Mouse (Mus musculus) lung, adult 2 months (tissue): ENCODE measurements around the gene Gabrb2. TPM values are rescaled to one million over a fixed set of nuclear protein-coding genes. Genes with fewer than 3 reads are reported as not detected.

Experiments
- DNase-seq: peaks from one replicate; pipeline ENCODE4 v3.0.0; 2022
- H3K4me1 ChIP-seq: fragments of 200-500 bp; 2 replicates; pipeline ENCODE4 v1.6.1; 2011; ENCODE audit warnings: low read length; ENCODE audit not compliant: control insufficient read depth, insufficient read depth
- H3K4me3 ChIP-seq: fragments of 200-500 bp; replicated peaks from 2 replicates; pipeline ENCODE3; 2011; ENCODE audit warnings: low read depth, mild to moderate bottlenecking, control low read depth, low read length; ENCODE audit errors: extremely low read depth
- CTCF ChIP-seq: fragments of 200-500 bp; IDR thresholded peaks from 2 replicates; pipeline ENCODE4 v1.5.1; 2011; ENCODE audit warnings: mild to moderate bottlenecking, low read length, control low read depth; ENCODE audit not compliant: insufficient read depth
- POLR2A ChIP-seq: fragments of 200-500 bp; IDR thresholded peaks from 2 replicates; pipeline ENCODE4 v1.6.1; 2011; ENCODE audit warnings: low read depth, mild to moderate bottlenecking, control low read depth, low read length, borderline replicate concordance; ENCODE audit errors: extremely low read depth
- WGBS: fragments of 180-500 bp; shearing (Covaris S2); methylation state at CpG from one replicate; pipeline ENCODE4 v1.1.7; 2018; 5-methylcytosine and 5-hydroxymethylcytosine counted together
- polyA plus RNA-seq: library from polyadenylated mRNA; depleted of rRNA; stranded (reverse); fragments of >200 nt; gene quantifications from 2 replicates; pipeline ENCODE4 v1.2.3, GENCODE M21; 2012; rRNA removed

The Gabrb2 gene
- polyA plus RNA-seq, 1 experiment, result not detected

DNA sequence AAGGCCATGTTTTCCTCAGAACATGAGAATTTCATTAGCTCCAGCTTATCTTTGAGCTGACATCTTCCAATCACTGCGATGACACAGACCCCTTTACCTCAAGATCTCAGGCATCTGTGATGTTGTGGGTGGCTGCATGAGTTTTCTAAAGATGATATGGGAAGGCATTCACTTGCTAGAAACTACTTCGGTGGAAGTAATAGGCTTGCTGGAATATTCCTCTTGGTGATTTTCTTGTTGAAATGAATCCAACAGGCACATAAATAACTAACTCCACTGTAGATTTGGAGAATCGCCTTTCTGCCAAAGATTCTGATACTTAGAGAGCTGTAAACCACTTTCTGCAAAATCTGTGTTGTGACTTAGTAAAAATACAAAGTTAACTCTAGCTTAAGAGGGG is 172.9 kb downstream of the Gabrb2 start:
- H3K4me3 ChIP-seq, result no peak overlapping the region
- H3K4me1 ChIP-seq, result no peaks in the 10 kb centered on the region
- no peak for DNase-seq
- WGBS, result 75% methylated on average over 3 of the region's 3 CpGs
- TF ChIP-seq POLR2A, result no peak
- TF ChIP-seq CTCF, result no peak

DNA sequence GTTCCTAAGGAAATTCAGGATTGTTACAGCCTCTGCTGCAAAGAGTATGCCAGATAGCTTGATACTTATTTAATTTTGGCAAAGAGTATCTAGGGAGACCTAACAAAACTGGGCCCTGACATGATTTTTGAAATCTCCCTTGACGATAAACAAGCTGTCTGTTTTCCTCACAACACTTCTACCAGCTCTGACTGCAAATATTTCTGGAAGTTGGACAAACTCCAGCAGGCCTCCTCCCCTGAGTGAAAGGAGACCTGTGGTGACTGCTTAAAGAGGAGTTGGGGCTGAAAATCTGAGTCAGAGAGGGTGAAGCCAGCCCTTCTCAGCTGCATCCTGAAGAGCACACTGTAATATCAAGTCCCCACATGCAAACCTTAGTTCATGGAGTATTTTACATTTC is 186.7 kb downstream of the Gabrb2 start:
- no peak for DNase-seq
- TF ChIP-seq POLR2A (no peak), CTCF (no peak)
- Histone ChIP-seq H3K4me1 (no peaks in the 10 kb centered on the region), H3K4me3 (no peak overlapping the region)
- WGBS, result 58% methylated on average over 1 of the region's 1 CpGs

DNA sequence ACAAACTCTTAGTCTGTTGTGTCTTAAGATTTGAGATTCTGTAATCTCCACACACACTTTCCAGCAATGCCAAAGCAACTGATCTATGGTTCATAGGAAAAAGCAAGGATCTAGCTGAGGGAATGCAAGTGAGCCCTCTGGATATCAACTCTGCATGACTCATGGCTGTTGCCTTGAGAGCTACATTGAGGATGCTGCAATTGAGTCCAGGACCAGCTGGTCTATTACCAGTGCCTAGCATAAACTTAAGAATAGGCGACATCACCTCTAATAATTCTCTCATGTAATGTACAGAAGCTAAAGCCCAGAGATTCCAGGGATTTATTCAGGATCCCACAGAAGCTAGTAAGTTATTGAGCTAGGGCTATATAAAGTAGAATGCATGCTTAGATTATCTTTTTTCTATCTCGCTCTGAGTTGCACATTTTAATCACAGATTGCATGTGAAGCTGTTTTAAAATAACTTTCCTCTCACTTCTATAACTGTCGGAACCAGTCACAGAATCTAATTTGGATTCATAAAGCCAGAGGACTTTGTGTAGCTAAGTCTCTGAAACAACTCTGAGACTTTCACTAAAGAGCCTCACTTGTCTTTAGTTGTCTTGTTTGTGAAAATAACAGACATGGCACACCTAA is 189.7 kb downstream of the Gabrb2 start:
- DNase-seq, result no peak
- no peak overlapping the region for H3K4me3 ChIP-seq
- TF ChIP-seq POLR2A (no peak), CTCF (no peak)
- 91% methylated on average over 3 of the region's 3 CpGs for whole genome bisulfite sequencing
- H3K4me1 ChIP-seq, result no peaks in the 10 kb centered on the region

DNA sequence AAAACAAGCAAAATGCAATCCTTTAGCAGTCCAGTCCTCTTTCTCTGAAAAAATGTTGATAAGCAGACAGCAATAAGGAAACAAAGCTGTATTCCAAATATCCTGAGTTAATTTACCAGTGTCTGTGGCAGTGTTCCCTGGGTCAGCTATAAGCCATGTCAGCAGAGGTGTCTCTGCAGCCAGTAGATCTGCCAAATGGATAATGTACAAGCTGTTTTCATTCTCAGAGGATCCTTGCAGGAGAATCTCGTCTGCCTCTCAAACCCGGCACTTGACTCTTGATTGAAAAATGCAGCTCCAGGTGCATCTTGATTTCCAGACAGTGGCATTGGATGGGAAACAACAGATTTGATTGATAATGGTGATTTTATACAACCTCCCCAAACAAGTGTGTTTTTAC is 198.6 kb downstream of the Gabrb2 start:
- Histone ChIP-seq H3K4me3 (no peak overlapping the region), H3K4me1 (no peaks in the 10 kb centered on the region)
- DNase-seq, result no peak
- no peak for TF ChIP-seq CTCF
- TF ChIP-seq POLR2A, result no peak
- 54% methylated on average over 2 of the region's 2 CpGs for WGBS

GRCm38 (mm10) chr11:42621109-42621508 is 201.6 kb downstream of the Gabrb2 start:
- 62% methylated on average over 4 of the region's 4 CpGs for WGBS
- DNase-seq, result no peak
- H3K4me3 ChIP-seq, result no peak overlapping the region

GRCm38 (mm10) chr11:42650111-42650510 is 230.6 kb downstream of the Gabrb2 start:
- TF ChIP-seq POLR2A (no peak), CTCF (no peak)
- DNase-seq, result no peak
- WGBS, result 52% methylated on average over 5 of the region's 5 CpGs
- H3K4me1 ChIP-seq, result no peaks in the 10 kb centered on the region
- no peak overlapping the region for H3K4me3 ChIP-seq

More at GRCm38 (mm10) chr11:42621109-42621508, 201.6 kb downstream of the Gabrb2 start:
- no peaks in the 10 kb centered on the region for H3K4me1 ChIP-seq
- TF ChIP-seq CTCF (no peak), POLR2A (no peak)

DNA sequence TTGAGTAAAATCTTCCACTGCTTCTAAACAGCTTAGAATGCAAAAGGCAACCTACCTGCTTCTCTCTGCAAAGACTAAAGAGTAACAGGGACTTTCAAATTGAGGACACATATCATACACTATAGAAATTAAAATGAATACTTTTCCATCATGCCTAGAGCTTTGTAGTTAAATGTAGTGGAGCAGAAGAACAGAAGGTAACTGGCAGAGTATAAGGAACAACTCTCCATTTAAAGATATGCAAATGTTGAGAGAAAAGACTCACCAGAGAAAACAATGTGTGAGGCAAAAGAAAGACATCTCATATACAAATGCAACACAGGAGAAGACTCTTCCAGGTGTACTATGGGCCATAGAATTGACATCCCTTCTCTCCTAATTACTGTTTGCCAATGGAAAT is 232.0 kb downstream of the Gabrb2 start:
- Histone ChIP-seq H3K4me1 (no peaks in the 10 kb centered on the region), H3K4me3 (no peak overlapping the region)
- no peak for TF ChIP-seq CTCF
- TF ChIP-seq POLR2A, result no peak
- no peak for DNase-seq

GRCm38 (mm10) chr11:42654189-42654588 is 234.6 kb downstream of the Gabrb2 start:
- WGBS, result 48% methylated on average over 3 of the region's 3 CpGs
- no peaks in the 10 kb centered on the region for H3K4me1 ChIP-seq

GRCm38 (mm10) chr11:42668657-42669056 is 249.1 kb downstream of the Gabrb2 start:
- no peak for DNase-seq
- Histone ChIP-seq H3K4me1 (no peaks in the 10 kb centered on the region), H3K4me3 (no peak overlapping the region)
- no peak for TF ChIP-seq POLR2A
- TF ChIP-seq CTCF, result no peak
- 75% methylated on average over 4 of the region's 4 CpGs for WGBS

More at GRCm38 (mm10) chr11:42654189-42654588, 234.6 kb downstream of the Gabrb2 start:
- no peak overlapping the region for H3K4me3 ChIP-seq
- TF ChIP-seq CTCF (no peak), POLR2A (no peak)
- no peak for DNase-seq

Other genes starting within 250 kb of the Gabrb2 start
- 0.04 TPM in 1 of 2 replicates, not detected in the other for gene Gabra1, start 236.8 kb upstream of the Gabrb2 start, polyA plus RNA-seq
- gene Gabra6, start 98.7 kb upstream of the Gabrb2 start, polyA plus RNA-seq, result not detected in 2 replicates